Mouse (Mus musculus): ENCODE data around the gene Zfand4. TPM values are rescaled to one million over a fixed set of nuclear protein-coding genes. Genes with fewer than 3 reads are reported as not detected.

Gene Zfand4
- total RNA-seq (2023): 3.5 to 6.4 TPM (median 4.2 TPM) in 4 replicates

GRCm38 (mm10) chr6:116264018-116264651, at the start of gene Zfand4:
Gene Zfand4 (plus strand): TSS chr6:116264222.

GRCm38 (mm10) chr6:116337835-116338501, 73.9 kb downstream of the Zfand4 start, which contains the start of gene March8:
Gene March8 (plus strand): TSS chr6:116338024.

Other genes with a start within 250 kb of the Zfand4 start
- gene Tmcc1, start 70.7 kb upstream of the Zfand4 start, total RNA-seq (2023): 33.8 to 46.0 TPM (median 41.0 TPM) in 4 replicates
- 129 to 156 TPM (median 138 TPM) in 4 replicates for gene Washc2, start 56.2 kb upstream of the Zfand4 start, total RNA-seq (2023)
- 0.66 to 2.1 TPM (median 0.74 TPM) in 4 replicates for gene March8, start 73.8 kb downstream of the Zfand4 start, total RNA-seq (2023)
- gene Alox5, start 197.0 kb downstream of the Zfand4 start, total RNA-seq (2023): 0.28 to 0.73 TPM (median 0.48 TPM) in 3 of 4 replicates, not detected in the other
- gene Olfr211, start 224.9 kb downstream of the Zfand4 start, total RNA-seq (2023): not detected in 4 replicates
- gene Olfr212, start 242.3 kb downstream of the Zfand4 start, total RNA-seq (2023): 0.21 to 0.49 TPM (median 0.32 TPM) in 4 replicates